Mouse (Mus musculus): ENCODE results near the gene Dr1. TPM values are rescaled to one million over a fixed set of nuclear protein-coding genes. Genes with fewer than 3 reads are reported as not detected.

Gene Dr1
- polyA plus RNA-seq, 1 experiment from 2014 or later, result 43.6 TPM

Other genes with a start within 250 kb of the Dr1 start
- gene Mtf2, start 203.2 kb upstream of the Dr1 start, polyA plus RNA-seq (2014; fragmentation: Nextera tagmentation; extraction: Ambion mirVana), result 84.3 and 86.2 TPM in 2 replicates
- gene Tmed5, start 136.3 kb upstream of the Dr1 start, polyA plus RNA-seq (2014; fragmentation: Nextera tagmentation; extraction: Ambion mirVana), result 25.8 and 29.6 TPM in 2 replicates
- gene Ccdc18, start 136.0 kb upstream of the Dr1 start, polyA plus RNA-seq (2014; fragmentation: Nextera tagmentation; extraction: Ambion mirVana), result 6.7 and 9.0 TPM in 2 replicates
- gene Pigg, start 43.7 kb downstream of the Dr1 start, polyA plus RNA-seq (2014; fragmentation: Nextera tagmentation; extraction: Ambion mirVana), result 1.9 and 3.3 TPM in 2 replicates
- gene Gm42517, start 99.0 kb downstream of the Dr1 start, polyA plus RNA-seq (2014; fragmentation: Nextera tagmentation; extraction: Ambion mirVana), result 0.21 and 0.77 TPM in 2 replicates
- not detected in 2 replicates for gene Pde6b, start 119.5 kb downstream of the Dr1 start, polyA plus RNA-seq (2014; fragmentation: Nextera tagmentation; extraction: Ambion mirVana)
- 388 and 486 TPM in 2 replicates for gene Atp5k, start 165.6 kb downstream of the Dr1 start, polyA plus RNA-seq (2014; fragmentation: Nextera tagmentation; extraction: Ambion mirVana)
- 0.42 and 0.58 TPM in 2 replicates for gene Mfsd7a, start 180.0 kb downstream of the Dr1 start, polyA plus RNA-seq (2014; fragmentation: Nextera tagmentation; extraction: Ambion mirVana)
- gene Pcgf3, start 192.3 kb downstream of the Dr1 start, polyA plus RNA-seq (2014; fragmentation: Nextera tagmentation; extraction: Ambion mirVana), result 22.9 and 23.8 TPM in 2 replicates

Data from embryonic facial prominence, embryonic 14.5 days (tissue).